Mouse (Mus musculus): ENCODE measurements around the gene Arl5c. TPM values are rescaled to one million over a fixed set of nuclear protein-coding genes. Genes with fewer than 3 reads are reported as not detected.

The Arl5c gene
- 9.5 and 9.9 TPM in 2 replicates for polyA plus RNA-seq (2014; fragmentation: Nextera tagmentation; extraction: Ambion mirVana)

GRCm38 (mm10) chr11:97995564-97996288 is at the start of gene Arl5c:
Gene Arl5c, minus strand, starts transcription at chr11:97996181.
- H3K4me2 ChIP-seq (ENCODE audit: low read depth, severe bottlenecking) = peak within 1 kb of the TSS; percentile 84
- under 1% methylated on average over 26 of the region's 26 CpGs for WGBS
- H3K4me1 ChIP-seq (ENCODE audit: control insufficient read depth, insufficient read depth, low read length) = peaks cover 13% of the 10 kb centered on the region; the same call in 1 of the 2 replicates
- H3K9ac ChIP-seq (ENCODE audit: low read length) = peak within 1 kb of the TSS; percentile 36
- H3K4me3 ChIP-seq (ENCODE audit: low read depth, low read length) = peak within 1 kb of the TSS; percentile 32
- ATAC-seq (ENCODE audit: insufficient number of reproducible peaks, low FRiP score, low TSS enrichment, low read depth) (peak; percentile 42; the same call in 1 of the 2 replicates), DNase-seq (ENCODE audit: low spot score) (peak; percentile 70)
- H3K27me3 ChIP-seq (ENCODE audit: control insufficient read depth, insufficient read depth, low read length) = 0 out of 2 replicates have a peak, but pooled peaks cover 7% of the 10 kb centered on the region
- H3K36me3 ChIP-seq (ENCODE audit: control insufficient read depth, insufficient read depth, low read length) = no peaks in the 10 kb centered on the region
- H3K27ac ChIP-seq (replicated peaks; ENCODE audit: low read depth, low read length) = no peak within 1 kb of the TSS
- no peaks in the 10 kb centered on the region for H3K9me3 ChIP-seq (ENCODE audit: control insufficient read depth, low read length)

GRCm38 (mm10) chr11:98045596-98045995 is 49.6 kb upstream of the Arl5c start:
- Histone ChIP-seq H3K9ac (ENCODE audit: low read length) (no peak overlapping the region), H3K27ac (replicated peaks; ENCODE audit: low read depth, low read length) (no peak overlapping the region), H3K4me2 (ENCODE audit: low read depth, severe bottlenecking) (no peak overlapping the region), H3K4me1 (ENCODE audit: control insufficient read depth, insufficient read depth, low read length) (no peaks in the 10 kb centered on the region), H3K9me3 (ENCODE audit: control insufficient read depth, low read length) (no peaks in the 10 kb centered on the region), H3K4me3 (ENCODE audit: low read depth, low read length) (no peak overlapping the region), H3K36me3 (ENCODE audit: control insufficient read depth, insufficient read depth, low read length) (no peaks in the 10 kb centered on the region), H3K27me3 (ENCODE audit: control insufficient read depth, insufficient read depth, low read length) (peaks cover 6% of the 10 kb centered on the region)
- no peak for ATAC-seq (ENCODE audit: insufficient number of reproducible peaks, low FRiP score, low TSS enrichment, low read depth)
- WGBS = 71% methylated on average over 4 of the region's 4 CpGs
- no peak for DNase-seq (ENCODE audit: low spot score)

GRCm38 (mm10) chr11:98044074-98044473 is 48.1 kb upstream of the Arl5c start:
- Histone ChIP-seq H3K4me1 (ENCODE audit: control insufficient read depth, insufficient read depth, low read length) (no peaks in the 10 kb centered on the region), H3K4me2 (ENCODE audit: low read depth, severe bottlenecking) (no peak overlapping the region), H3K36me3 (ENCODE audit: control insufficient read depth, insufficient read depth, low read length) (no peaks in the 10 kb centered on the region), H3K9ac (ENCODE audit: low read length) (no peak overlapping the region), H3K27ac (replicated peaks; ENCODE audit: low read depth, low read length) (no peak overlapping the region), H3K27me3 (ENCODE audit: control insufficient read depth, insufficient read depth, low read length) (no peaks in the 10 kb centered on the region), H3K4me3 (ENCODE audit: low read depth, low read length) (no peak overlapping the region), H3K9me3 (ENCODE audit: control insufficient read depth, low read length) (no peaks in the 10 kb centered on the region)
- DNase-seq (ENCODE audit: low spot score) (no peak), ATAC-seq (ENCODE audit: insufficient number of reproducible peaks, low FRiP score, low TSS enrichment, low read depth) (no peak)
- WGBS = 75% methylated on average over 5 of the region's 5 CpGs

- no peaks in the 10 kb centered on the region for H3K36me3 ChIP-seq (ENCODE audit: control insufficient read depth, insufficient read depth, low read length)
- H3K4me1 ChIP-seq (ENCODE audit: control insufficient read depth, insufficient read depth, low read length) = no peaks in the 10 kb centered on the region
- 85% methylated on average over 6 of the region's 6 CpGs for WGBS
- no peak overlapping the region for H3K4me3 ChIP-seq (ENCODE audit: low read depth, low read length)
- H3K9me3 ChIP-seq (ENCODE audit: control insufficient read depth, low read length) = no peaks in the 10 kb centered on the region
- no peak overlapping the region for H3K27ac ChIP-seq (replicated peaks; ENCODE audit: low read depth, low read length)
- no peak overlapping the region for H3K4me2 ChIP-seq (ENCODE audit: low read depth, severe bottlenecking)
- DNase-seq (ENCODE audit: low spot score) (no peak), ATAC-seq (ENCODE audit: insufficient number of reproducible peaks, low FRiP score, low TSS enrichment, low read depth) (no peak)
- peaks cover 1% of the 10 kb centered on the region; the same call in 1 of the 2 replicates for H3K27me3 ChIP-seq (ENCODE audit: control insufficient read depth, insufficient read depth, low read length)
- no peak overlapping the region for H3K9ac ChIP-seq (ENCODE audit: low read length)
Measured at GRCm38 (mm10) chr11:98042741-98043140, 46.8 kb upstream of the Arl5c start.

- DNase-seq (ENCODE audit: low spot score) = no peak
- no peak overlapping the region for H3K4me2 ChIP-seq (ENCODE audit: low read depth, severe bottlenecking)
- H3K4me1 ChIP-seq (ENCODE audit: control insufficient read depth, insufficient read depth, low read length) = no peaks in the 10 kb centered on the region; the same call in none of the 2 replicates
- H3K27ac ChIP-seq (replicated peaks; ENCODE audit: low read depth, low read length) = no peak overlapping the region
- no peak for ATAC-seq (ENCODE audit: insufficient number of reproducible peaks, low FRiP score, low TSS enrichment, low read depth)
- H3K36me3 ChIP-seq (ENCODE audit: control insufficient read depth, insufficient read depth, low read length) = no peaks in the 10 kb centered on the region
- H3K4me3 ChIP-seq (ENCODE audit: low read depth, low read length) = no peak overlapping the region
- no peaks in the 10 kb centered on the region for H3K9me3 ChIP-seq (ENCODE audit: control insufficient read depth, low read length)
- H3K27me3 ChIP-seq (ENCODE audit: control insufficient read depth, insufficient read depth, low read length) = peaks cover 13% of the 10 kb centered on the region
- H3K9ac ChIP-seq (ENCODE audit: low read length) = no peak overlapping the region
- 63% methylated on average over 8 of the region's 8 CpGs for WGBS
Measured at GRCm38 (mm10) chr11:98040975-98041374, 45.0 kb upstream of the Arl5c start.

- peaks cover 16% of the 10 kb centered on the region for H3K27me3 ChIP-seq (ENCODE audit: control insufficient read depth, insufficient read depth, low read length)
- no peak for ATAC-seq (ENCODE audit: insufficient number of reproducible peaks, low FRiP score, low TSS enrichment, low read depth)
- WGBS = 63% methylated on average over 14 of the region's 14 CpGs
Measured at GRCm38 (mm10) chr11:98037871-98038270, 41.9 kb upstream of the Arl5c start.

GRCm38 (mm10) chr11:98035977-98036377 is 40.0 kb upstream of the Arl5c start:
- peak overlapping the region; percentile 70 for H3K4me2 ChIP-seq (ENCODE audit: low read depth, severe bottlenecking)
- H3K27ac ChIP-seq (replicated peaks; ENCODE audit: low read depth, low read length) = no peak overlapping the region
- no peaks in the 10 kb centered on the region for H3K9me3 ChIP-seq (ENCODE audit: control insufficient read depth, low read length)
- under 1% methylated on average over 27 of the region's 27 CpGs for WGBS
- H3K27me3 ChIP-seq (ENCODE audit: control insufficient read depth, insufficient read depth, low read length) = peaks cover 16% of the 10 kb centered on the region
- H3K4me1 ChIP-seq (ENCODE audit: control insufficient read depth, insufficient read depth, low read length) = peaks cover 6% of the 10 kb centered on the region
- peak overlapping the region; percentile 43; the same call in 1 of the 2 replicates for H3K9ac ChIP-seq (ENCODE audit: low read length)
- DNase-seq (ENCODE audit: low spot score) = peak; percentile 58
- peak overlapping the region; percentile 24 for H3K4me3 ChIP-seq (ENCODE audit: low read depth, low read length)
- H3K36me3 ChIP-seq (ENCODE audit: control insufficient read depth, insufficient read depth, low read length) = no peaks in the 10 kb centered on the region
- ATAC-seq (ENCODE audit: insufficient number of reproducible peaks, low FRiP score, low TSS enrichment, low read depth) = peak; percentile 36

More at GRCm38 (mm10) chr11:98037871-98038270, 41.9 kb upstream of the Arl5c start:
- no peak overlapping the region for H3K27ac ChIP-seq (replicated peaks; ENCODE audit: low read depth, low read length)
- no peak for DNase-seq (ENCODE audit: low spot score)
- no peak overlapping the region for H3K4me3 ChIP-seq (ENCODE audit: low read depth, low read length)
- no peaks in the 10 kb centered on the region for H3K36me3 ChIP-seq (ENCODE audit: control insufficient read depth, insufficient read depth, low read length)
- no peak overlapping the region for H3K9ac ChIP-seq (ENCODE audit: low read length)
- H3K4me2 ChIP-seq (ENCODE audit: low read depth, severe bottlenecking) = no peak overlapping the region
- H3K9me3 ChIP-seq (ENCODE audit: control insufficient read depth, low read length) = no peaks in the 10 kb centered on the region
- H3K4me1 ChIP-seq (ENCODE audit: control insufficient read depth, insufficient read depth, low read length) = peaks cover 6% of the 10 kb centered on the region

GRCm38 (mm10) chr11:98034840-98035239 is 38.9 kb upstream of the Arl5c start:
- Histone ChIP-seq H3K36me3 (ENCODE audit: control insufficient read depth, insufficient read depth, low read length) (peaks cover 6% of the 10 kb centered on the region), H3K4me2 (ENCODE audit: low read depth, severe bottlenecking) (no peak overlapping the region), H3K27me3 (ENCODE audit: control insufficient read depth, insufficient read depth, low read length) (peaks cover 16% of the 10 kb centered on the region), H3K4me1 (ENCODE audit: control insufficient read depth, insufficient read depth, low read length) (peaks cover 6% of the 10 kb centered on the region), H3K9ac (ENCODE audit: low read length) (no peak overlapping the region), H3K4me3 (ENCODE audit: low read depth, low read length) (no peak overlapping the region), H3K27ac (replicated peaks; ENCODE audit: low read depth, low read length) (no peak overlapping the region), H3K9me3 (ENCODE audit: control insufficient read depth, low read length) (no peaks in the 10 kb centered on the region)
- ATAC-seq (ENCODE audit: insufficient number of reproducible peaks, low FRiP score, low TSS enrichment, low read depth) = no peak
- WGBS = 46% methylated on average over 4 of the region's 4 CpGs
- peak; percentile 44 for DNase-seq (ENCODE audit: low spot score)
